ENCODE assay signal across 10 mouse cellular contexts in the genomic region with DNA sequence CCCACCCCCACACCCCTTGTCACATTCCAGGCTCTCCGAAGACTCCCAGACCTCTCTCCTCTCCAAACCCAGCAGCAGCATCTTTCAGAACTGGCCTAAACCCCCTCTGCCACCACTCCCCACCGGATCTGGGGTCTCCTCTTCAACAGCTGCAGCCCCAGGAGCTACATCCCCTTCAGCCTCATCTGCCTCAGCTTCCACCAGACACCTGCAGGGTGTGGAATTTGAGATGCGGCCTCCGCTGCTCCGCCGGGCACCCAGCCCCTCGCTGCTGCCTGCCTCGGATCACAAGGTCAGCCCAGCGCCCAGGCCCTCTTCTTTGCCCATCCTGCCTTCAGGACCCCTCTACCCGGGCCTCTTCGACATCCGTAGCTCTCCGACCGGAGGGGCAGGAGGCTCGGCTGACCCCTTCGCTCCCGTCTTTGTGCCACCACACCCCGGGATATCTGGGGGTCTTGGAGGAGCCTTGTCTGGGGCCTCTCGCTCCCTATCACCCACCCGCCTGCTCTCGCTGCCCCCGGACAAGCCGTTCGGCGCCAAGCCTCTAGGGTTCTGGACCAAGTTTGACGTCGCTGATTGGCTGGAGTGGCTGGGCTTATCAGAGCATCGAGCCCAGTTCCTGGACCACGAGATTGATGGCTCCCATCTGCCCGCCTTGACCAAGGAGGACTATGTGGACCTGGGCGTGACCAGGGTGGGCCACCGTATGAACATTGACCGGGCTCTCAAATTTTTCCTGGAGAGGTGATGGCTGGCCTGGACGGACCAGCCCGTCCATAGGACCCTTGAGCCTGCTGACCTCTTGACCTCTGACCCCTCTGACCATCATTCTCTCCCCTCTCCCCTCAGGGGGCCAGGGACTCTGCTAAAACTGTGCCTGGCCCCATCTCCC. TPM values are rescaled to one million over a fixed set of nuclear protein-coding genes. Genes with fewer than 3 reads are reported as not detected.
DNase-seq lines count a peak whose midpoint lies in the region; ATAC-seq lines count a peak whose summit lies in the region.
"Had no signal": no experiment of that assay in that cellular context is flagged by ENCODE, and none has a peak within 500 bp of the region (broad histone marks: within the 10 kb centered on the region; RNA-seq: fewer than 3 reads in every experiment).

No protein-coding gene starts in this region.

- H3K9ac ChIP-seq in hindbrain, embryonic 12.5 days = peak overlapping the region; percentile 39; the same call in 1 of the 2 replicates
- H3K9ac ChIP-seq in neural tube, embryonic 15.5 days (replicated peaks) = 0 out of 2 replicates have a peak overlapping the region, but pooled peaks have one; percentile 20
- H3K9ac ChIP-seq: hindbrain, embryonic 15.5 days had no signal

- H3K4me3 ChIP-seq in hindbrain, embryonic 12.5 days = peak overlapping the region; percentile 10; the same call in 1 of the 2 replicates
- no peak overlapping the region for H3K4me3 ChIP-seq in neural tube, embryonic 15.5 days (replicated peaks)
- H3K4me3 ChIP-seq: hindbrain, embryonic 15.5 days had no signal

- intact Hi-C loops in gastrocnemius, postnatal 14 days (cut with DNase I; ENCODE audit: low total_unique reads) = no loop called here

- H3K36me3 ChIP-seq in hindbrain, embryonic 12.5 days = no peaks in the 10 kb centered on the region
- H3K36me3 ChIP-seq in neural tube, embryonic 15.5 days = peaks cover 27% of the 10 kb centered on the region

- no peak overlapping the region for H3K27ac ChIP-seq in hindbrain, embryonic 12.5 days
- no peak overlapping the region; the same call in 1 of the 2 replicates for H3K27ac ChIP-seq in neural tube, embryonic 15.5 days (replicated peaks)
- H3K27ac ChIP-seq: hindbrain, embryonic 15.5 days; macrophage had no signal

- WGBS in hindbrain, embryonic 12.5 days = 2% methylated on average over 35 of the region's 35 CpGs
- WGBS in neural tube, embryonic 15.5 days = 5% methylated on average over 35 of the region's 35 CpGs

- peak overlapping the region; percentile 19 for H3K4me2 ChIP-seq in hindbrain, embryonic 12.5 days (replicated peaks)
- no peak overlapping the region for H3K4me2 ChIP-seq in neural tube, embryonic 15.5 days
- H3K4me2 ChIP-seq: hindbrain, embryonic 15.5 days had no signal

- H3K9me3 ChIP-seq in hindbrain, embryonic 12.5 days (replicated peaks) = no peaks in the 10 kb centered on the region
- H3K9me3 ChIP-seq in neural tube, embryonic 15.5 days (replicated peaks) = no peaks in the 10 kb centered on the region
- H3K9me3 ChIP-seq: hindbrain, embryonic 15.5 days had no signal

- ATAC-seq in cerebellum, adult (ENCODE audit: insufficient number of reproducible peaks, low FRiP score, low TSS enrichment) = no peak
- no peak for ATAC-seq in hindbrain, embryonic 12.5 days (ENCODE audit: low FRiP score)
- ATAC-seq in neural tube, embryonic 15.5 days (ENCODE audit: low FRiP score) = no peak

- H3K27me3 ChIP-seq in hindbrain, embryonic 12.5 days = peaks cover 83% of the 10 kb centered on the region
- H3K27me3 ChIP-seq in neural tube, embryonic 15.5 days (replicated peaks) = peaks cover 53% of the 10 kb centered on the region

- DNase-seq in cerebellum, adult 11 months = peak; percentile 39
- DNase-seq in layer of hippocampus, postnatal 10 days (ENCODE audit: low spot score in 2 of 2) = peak; percentile 23 to 47
- DNase-seq in layer of hippocampus, adult 8-10 months (ENCODE audit: low spot score in 2 of 2) = no peak
- DNase-seq in gastrocnemius, postnatal 14 days = no peak
- no peak for DNase-seq in gastrocnemius, postnatal 4 days (ENCODE audit: low spot score in 2 of 2)

- H3K4me1 ChIP-seq in hindbrain, embryonic 12.5 days = peaks cover 70% of the 10 kb centered on the region
- H3K4me1 ChIP-seq in neural tube, embryonic 15.5 days = peaks cover 58% of the 10 kb centered on the region

RNA-seq across cellular contexts. Expression of gene Syt3, which starts 27.1 kb away (rescaled TPM):
- 10 to 100 TPM; 84.0 to 90.2 TPM for total RNA-seq in layer of hippocampus, postnatal 10 days (2021)
- total RNA-seq in layer of hippocampus, adult 8-10 months (2022) = 10 to 100 TPM; 82.9 to 94.7 (median 87.0) TPM
- 6.8 and 7.5 TPM in 2 replicates for polyA plus RNA-seq in hindbrain, embryonic 12.5 days (2016; fragmentation: Nextera tagmentation; extraction: Ambion mirVana)
- polyA plus RNA-seq in neural tube, embryonic 15.5 days (2015; fragmentation: Nextera tagmentation; extraction: Ambion mirVana) = 67.0 and 75.4 TPM in 2 replicates
- under 1 TPM; 0.35 to 0.49 TPM for total RNA-seq in gastrocnemius, postnatal 14 days (2021)
- under 1 TPM; 0.34 to 0.49 TPM for total RNA-seq in gastrocnemius, postnatal 4 days (2021)
- polyA plus RNA-seq: macrophage had no signal

RNA-seq across cellular contexts. Expression of gene 1700008O03Rik, which starts 28.8 kb away (rescaled TPM):
- total RNA-seq in layer of hippocampus, postnatal 10 days (2021) = 1 to 10 TPM; 4.3 to 5.0 TPM
- total RNA-seq in layer of hippocampus, adult 8-10 months (2022) = 1 to 10 TPM; 2.2 to 4.3 (median 2.8) TPM
- polyA plus RNA-seq in hindbrain, embryonic 12.5 days (2016; fragmentation: Nextera tagmentation; extraction: Ambion mirVana) = 1.1 and 1.9 TPM in 2 replicates
- 2.5 and 3.4 TPM in 2 replicates for polyA plus RNA-seq in neural tube, embryonic 15.5 days (2015; fragmentation: Nextera tagmentation; extraction: Ambion mirVana)
- total RNA-seq in gastrocnemius, postnatal 14 days (2021) = not detected
- not detected for total RNA-seq in gastrocnemius, postnatal 4 days (2021)

RNA-seq across cellular contexts. Expression of gene Shank1, which starts 46.8 kb away (rescaled TPM):
- 100 to 1,000 TPM; 439 to 476 TPM for total RNA-seq in layer of hippocampus, postnatal 10 days (2021)
- total RNA-seq in layer of hippocampus, adult 8-10 months (2022) = 100 to 1,000 TPM; 568 to 623 (median 583) TPM
- 12.5 and 12.8 TPM in 2 replicates for polyA plus RNA-seq in hindbrain, embryonic 12.5 days (2016; fragmentation: Nextera tagmentation; extraction: Ambion mirVana)
- polyA plus RNA-seq in neural tube, embryonic 15.5 days (2015; fragmentation: Nextera tagmentation; extraction: Ambion mirVana) = 38.1 and 47.6 TPM in 2 replicates
- under 1 TPM; 0.73 to 0.80 TPM for total RNA-seq in gastrocnemius, postnatal 14 days (2021)
- total RNA-seq in gastrocnemius, postnatal 4 days (2021) = 1 to 10 TPM; 3.0 to 3.5 TPM
- polyA plus RNA-seq: macrophage had no signal

RNA-seq across cellular contexts. Expression of gene Clec11a, which starts 50.1 kb away (rescaled TPM):
- 1 to 10 TPM; 1.9 TPM for total RNA-seq in layer of hippocampus, postnatal 10 days (2021)
- total RNA-seq in layer of hippocampus, adult 8-10 months (2022) = 1 to 10 TPM; 3.6 to 4.2 (median 3.6) TPM
- 2.0 and 2.9 TPM in 2 replicates for polyA plus RNA-seq in hindbrain, embryonic 12.5 days (2016; fragmentation: Nextera tagmentation; extraction: Ambion mirVana)
- 4.8 and 5.5 TPM in 2 replicates for polyA plus RNA-seq in neural tube, embryonic 15.5 days (2015; fragmentation: Nextera tagmentation; extraction: Ambion mirVana)
- total RNA-seq in gastrocnemius, postnatal 14 days (2021) = 1 to 10 TPM; 4.2 to 5.6 TPM
- 1 to 10 TPM; 3.9 to 4.7 TPM for total RNA-seq in gastrocnemius, postnatal 4 days (2021)

Comparison
In these comparisons a context has a peak if more than half of its experiments do, and no peak if none do; other contexts are left out.
1. DNase-seq: peak in cerebellum, adult 11 months (single experiment) and layer of hippocampus, postnatal 10 days (2 of 2); none in layer of hippocampus, adult 8-10 months (0 of 2), gastrocnemius, postnatal 14 days (single experiment) and gastrocnemius, postnatal 4 days (0 of 2).
2. RNA of gene Syt3, which starts 27.1 kb away (total RNA-seq): 84.0 to 90.2 TPM in layer of hippocampus, postnatal 10 days and 82.9 to 94.7 TPM in layer of hippocampus, adult 8-10 months; 0.35 to 0.49 TPM in gastrocnemius, postnatal 14 days and 0.34 to 0.49 TPM in gastrocnemius, postnatal 4 days; every median in the first group is over 10 times any median in the second.
3. RNA of gene Shank1, which starts 46.8 kb away (total RNA-seq): 568 to 623 TPM in layer of hippocampus, adult 8-10 months and 439 to 476 TPM in layer of hippocampus, postnatal 10 days; 3.0 to 3.5 TPM in gastrocnemius, postnatal 4 days and 0.73 to 0.80 TPM in gastrocnemius, postnatal 14 days; every median in the first group is over 10 times any median in the second.